Mouse (Mus musculus) brain, embryonic 14.5 days (tissue): ENCODE data around the gene Itga7.

Experiments
- CTCF ChIP-seq: fragments of 200-500 bp; IDR thresholded peaks from 2 replicates; pipeline ENCODE4 v1.5.1; 2012; ENCODE audit warnings: inconsistent platforms, mild to moderate bottlenecking, moderate library complexity, borderline replicate concordance; ENCODE audit not compliant: insufficient read depth, insufficient read length; ENCODE audit errors: extremely low read depth
- POLR2A ChIP-seq: fragments of 200-500 bp; IDR thresholded peaks from 2 replicates; pipeline ENCODE4 v1.6.1; 2012; ENCODE audit warnings: mild to moderate bottlenecking, inconsistent platforms, borderline replicate concordance; ENCODE audit not compliant: poor library complexity, insufficient read depth, insufficient read length, severe bottlenecking; ENCODE audit errors: extremely low read depth

GRCm38 (mm10) chr10:128972841-128973240 lies 39.2 kb downstream of the Itga7 start:
- TF ChIP-seq CTCF (no peak), POLR2A (no peak)
